Mouse (Mus musculus): ENCODE data around the gene Gm20388. TPM values are rescaled to one million over a fixed set of nuclear protein-coding genes. Genes with fewer than 3 reads are reported as not detected.

The Gm20388 gene
- total RNA-seq (2014; rRNA removed; ENCODE audit: low replicate concordance) (17.3 and 29.1 TPM in 2 replicates), polyA plus RNA-seq (2015; fragmentation: Nextera tagmentation; extraction: Ambion mirVana) (not detected in 2 replicates)

GRCm38 (mm10) chr8:119910547-119911257 lies at the start of gene Gm20388:
Gene Gm20388 (plus strand): TSS chr8:119910841.
- peak; percentile 97 for ATAC-seq (ENCODE audit: insufficient read depth, low read depth)
- WGBS: under 1% methylated on average over 69 of the region's 97 CpGs
- DNase-seq (ENCODE audit: low spot score): peak; percentile 85

DNA sequence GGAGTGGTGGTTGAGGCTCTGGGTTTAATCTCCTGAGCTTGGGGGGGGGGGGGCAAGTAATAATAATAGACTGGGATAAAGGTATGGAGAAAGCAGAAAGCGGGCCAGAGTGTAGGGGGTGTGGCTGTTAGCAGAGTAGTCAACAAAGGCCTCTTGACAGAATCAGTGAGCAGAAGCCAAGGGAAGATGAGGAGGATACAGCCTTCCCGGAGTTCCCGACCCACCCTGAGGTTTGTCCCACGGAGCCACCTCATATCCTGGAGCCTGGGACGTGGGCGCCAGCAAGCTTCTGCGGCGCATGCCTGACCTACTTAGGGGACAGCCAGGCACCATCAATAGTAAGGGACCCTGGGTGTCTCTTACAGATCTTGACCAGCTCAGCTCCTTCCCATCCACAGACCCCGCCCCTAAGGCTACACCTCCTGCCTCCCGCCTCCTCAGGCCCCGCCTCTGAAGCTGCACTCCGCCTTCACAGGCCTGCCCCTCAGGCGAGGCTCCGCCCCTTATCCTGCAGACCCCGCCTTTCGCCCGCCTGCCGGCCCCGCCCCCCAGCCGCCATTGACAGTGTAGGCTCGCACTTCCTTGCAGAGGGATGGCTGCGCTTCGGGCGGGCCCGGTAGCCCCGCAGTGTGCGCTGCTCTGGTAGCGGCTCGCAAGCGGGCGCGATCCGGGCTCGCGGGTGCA lies 48.8 kb upstream of the Gm20388 start, which contains the start of gene Klhl36:
Gene Klhl36, plus strand, starts transcription at position 561 of the 684 bp plus-strand sequence.
- DNase-seq (ENCODE audit: low spot score) (peak; percentile 95), ATAC-seq (ENCODE audit: insufficient read depth, low read depth) (peak; percentile 97)
- H3K9ac ChIP-seq (replicated peaks; ENCODE audit: low read depth, low read length): peak within 1 kb of the TSS; percentile 68
- WGBS: under 1% methylated on average over 32 of the region's 35 CpGs
- no peak for TF ChIP-seq EP300 (IDR thresholded peaks at IDR 0.05; ENCODE audit: low read depth)
- TF ChIP-seq CTCF (IDR thresholded peaks at IDR 0.05; ENCODE audit: low read depth): no peak
- no peaks in the 10 kb centered on the region for H3K36me3 ChIP-seq (replicated peaks; ENCODE audit: control insufficient read depth, insufficient read depth, low read length)
- H3K4me1 ChIP-seq (ENCODE audit: control insufficient read depth, insufficient read depth): 0 out of 2 replicates have a peak, but pooled peaks cover 5% of the 10 kb centered on the region
- peaks cover 7% of the 10 kb centered on the region; the same call in 1 of the 2 replicates for H3K27me3 ChIP-seq (ENCODE audit: control insufficient read depth, insufficient read depth, low read length)
- no peaks in the 10 kb centered on the region for H3K9me3 ChIP-seq (replicated peaks; ENCODE audit: control insufficient read depth, low read length)
- H3K4me2 ChIP-seq (ENCODE audit: low read depth, low read length): peak within 1 kb of the TSS; percentile 74
- H3K4me3 ChIP-seq (ENCODE audit: low read depth, low read length): peak within 1 kb of the TSS; percentile 67
- H3K27ac ChIP-seq (ENCODE audit: low read depth): peak within 1 kb of the TSS; percentile 52

More at GRCm38 (mm10) chr8:119910547-119911257, at the start of gene Gm20388:
- H3K36me3 ChIP-seq (replicated peaks; ENCODE audit: control insufficient read depth, insufficient read depth, low read length): no peaks in the 10 kb centered on the region
- H3K4me1 ChIP-seq (ENCODE audit: control insufficient read depth, insufficient read depth): peaks cover 23% of the 10 kb centered on the region
- H3K4me2 ChIP-seq (ENCODE audit: low read depth, low read length): peak within 1 kb of the TSS; percentile 91
- TF ChIP-seq CTCF (IDR thresholded peaks at IDR 0.05; ENCODE audit: low read depth): no peak
- no peak for TF ChIP-seq EP300 (IDR thresholded peaks at IDR 0.05; ENCODE audit: low read depth)
- no peaks in the 10 kb centered on the region for H3K9me3 ChIP-seq (replicated peaks; ENCODE audit: control insufficient read depth, low read length)
- peak within 1 kb of the TSS; percentile 91 for H3K27ac ChIP-seq (ENCODE audit: low read depth)
- H3K9ac ChIP-seq (replicated peaks; ENCODE audit: low read depth, low read length): peak within 1 kb of the TSS; percentile 74
- H3K4me3 ChIP-seq (ENCODE audit: low read depth, low read length): peak within 1 kb of the TSS; percentile 84
- 0 out of 2 replicates have a peak, but pooled peaks cover 3% of the 10 kb centered on the region for H3K27me3 ChIP-seq (ENCODE audit: control insufficient read depth, insufficient read depth, low read length)

GRCm38 (mm10) chr8:119862390-119862734 lies 48.3 kb upstream of the Gm20388 start:
- ATAC-seq (ENCODE audit: insufficient read depth, low read depth) (no peak; the same call in 1 of the 2 replicates), DNase-seq (ENCODE audit: low spot score) (no peak)
- H3K27me3 ChIP-seq (ENCODE audit: control insufficient read depth, insufficient read depth, low read length): peaks cover 7% of the 10 kb centered on the region; the same call in 1 of the 2 replicates
- TF ChIP-seq CTCF (IDR thresholded peaks at IDR 0.05; ENCODE audit: low read depth): no peak
- TF ChIP-seq EP300 (IDR thresholded peaks at IDR 0.05; ENCODE audit: low read depth): no peak
- WGBS: under 1% methylated on average over 19 of the region's 19 CpGs
- H3K4me3 ChIP-seq (ENCODE audit: low read depth, low read length): peak overlapping the region; percentile 67
- H3K4me2 ChIP-seq (ENCODE audit: low read depth, low read length): peak overlapping the region; percentile 74
- H3K9me3 ChIP-seq (replicated peaks; ENCODE audit: control insufficient read depth, low read length): no peaks in the 10 kb centered on the region
- H3K4me1 ChIP-seq (ENCODE audit: control insufficient read depth, insufficient read depth): 0 out of 2 replicates have a peak, but pooled peaks cover 5% of the 10 kb centered on the region
- no peaks in the 10 kb centered on the region; the same call in 1 of the 2 replicates for H3K36me3 ChIP-seq (replicated peaks; ENCODE audit: control insufficient read depth, insufficient read depth, low read length)
- H3K27ac ChIP-seq (ENCODE audit: low read depth): peak overlapping the region; percentile 52; the same call in 1 of the 2 replicates
- H3K9ac ChIP-seq (replicated peaks; ENCODE audit: low read depth, low read length): peak overlapping the region; percentile 68

DNA sequence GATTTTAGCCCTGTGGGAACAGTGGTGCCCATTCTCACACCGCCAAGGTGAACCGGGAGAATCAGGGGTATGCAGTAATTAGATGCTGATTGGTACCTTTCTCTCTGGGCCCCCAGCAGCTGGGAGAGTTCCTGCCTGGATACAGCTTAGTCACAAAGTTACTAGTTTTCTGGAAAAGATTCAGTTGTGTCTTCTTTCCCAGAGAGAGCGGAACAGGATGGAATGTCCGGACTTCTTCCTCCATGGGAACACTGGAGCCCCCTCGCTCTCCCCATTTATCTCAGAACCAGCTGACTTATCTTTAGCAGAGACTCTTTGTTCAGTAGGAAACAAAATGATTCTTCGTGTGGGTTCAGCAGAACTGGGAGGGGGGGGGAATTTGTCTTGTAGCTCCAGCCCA lies 47.9 kb upstream of the Gm20388 start:
- DNase-seq (ENCODE audit: low spot score): no peak
- 18% methylated on average over 6 of the region's 6 CpGs for WGBS

GRCm38 (mm10) chr8:119869616-119870015 lies 41.0 kb upstream of the Gm20388 start:
- no peaks in the 10 kb centered on the region; the same call in 1 of the 2 replicates for H3K9me3 ChIP-seq (replicated peaks; ENCODE audit: control insufficient read depth, low read length)
- no peak overlapping the region for H3K9ac ChIP-seq (replicated peaks; ENCODE audit: low read depth, low read length)
- H3K4me1 ChIP-seq (ENCODE audit: control insufficient read depth, insufficient read depth): no peaks in the 10 kb centered on the region
- peaks cover 29% of the 10 kb centered on the region for H3K36me3 ChIP-seq (replicated peaks; ENCODE audit: control insufficient read depth, insufficient read depth, low read length)
- DNase-seq (ENCODE audit: low spot score): no peak
- H3K27ac ChIP-seq (ENCODE audit: low read depth): no peak overlapping the region
- no peak overlapping the region for H3K4me3 ChIP-seq (ENCODE audit: low read depth, low read length)
- TF ChIP-seq CTCF (IDR thresholded peaks at IDR 0.05; ENCODE audit: low read depth) (no peak), EP300 (IDR thresholded peaks at IDR 0.05; ENCODE audit: low read depth) (no peak)
- no peaks in the 10 kb centered on the region for H3K27me3 ChIP-seq (ENCODE audit: control insufficient read depth, insufficient read depth, low read length)
- 78% methylated on average over 20 of the region's 20 CpGs for WGBS
- no peak overlapping the region for H3K4me2 ChIP-seq (ENCODE audit: low read depth, low read length)
- no peak for ATAC-seq (ENCODE audit: insufficient read depth, low read depth)

More for the DNA sequence above, 47.9 kb upstream of the Gm20388 start:
- H3K27ac ChIP-seq (ENCODE audit: low read depth): no peak overlapping the region; the same call in 1 of the 2 replicates
- H3K27me3 ChIP-seq (ENCODE audit: control insufficient read depth, insufficient read depth, low read length): peaks cover 7% of the 10 kb centered on the region; the same call in 1 of the 2 replicates
- peak overlapping the region; percentile 74 for H3K4me2 ChIP-seq (ENCODE audit: low read depth, low read length)
- H3K4me1 ChIP-seq (ENCODE audit: control insufficient read depth, insufficient read depth): 0 out of 2 replicates have a peak, but pooled peaks cover 5% of the 10 kb centered on the region
- H3K9ac ChIP-seq (replicated peaks; ENCODE audit: low read depth, low read length): peak overlapping the region; percentile 68
- peak overlapping the region; percentile 67 for H3K4me3 ChIP-seq (ENCODE audit: low read depth, low read length)
- no peak for TF ChIP-seq EP300 (IDR thresholded peaks at IDR 0.05; ENCODE audit: low read depth)
- no peak for TF ChIP-seq CTCF (IDR thresholded peaks at IDR 0.05; ENCODE audit: low read depth)
- H3K36me3 ChIP-seq (replicated peaks; ENCODE audit: control insufficient read depth, insufficient read depth, low read length): no peaks in the 10 kb centered on the region; the same call in 1 of the 2 replicates
- H3K9me3 ChIP-seq (replicated peaks; ENCODE audit: control insufficient read depth, low read length): no peaks in the 10 kb centered on the region
- no peak for ATAC-seq (ENCODE audit: insufficient read depth, low read depth)
